Mouse (Mus musculus) brain, embryonic 18.5 days (tissue): ENCODE measurements around the gene Cuzd1.

Experiments
- DNase-seq: peaks from one replicate; pipeline ENCODE4 v3.0.0-alpha.2; 2012; ENCODE audit warnings: low read depth, low spot score

Gene Cuzd1

GRCm38 (mm10) chr7:131322192-131322591 lies at the start of gene Cuzd1:
TSS of gene Cuzd1 (minus strand) at chr7:131322292.
- DNase-seq = no peak

DNA sequence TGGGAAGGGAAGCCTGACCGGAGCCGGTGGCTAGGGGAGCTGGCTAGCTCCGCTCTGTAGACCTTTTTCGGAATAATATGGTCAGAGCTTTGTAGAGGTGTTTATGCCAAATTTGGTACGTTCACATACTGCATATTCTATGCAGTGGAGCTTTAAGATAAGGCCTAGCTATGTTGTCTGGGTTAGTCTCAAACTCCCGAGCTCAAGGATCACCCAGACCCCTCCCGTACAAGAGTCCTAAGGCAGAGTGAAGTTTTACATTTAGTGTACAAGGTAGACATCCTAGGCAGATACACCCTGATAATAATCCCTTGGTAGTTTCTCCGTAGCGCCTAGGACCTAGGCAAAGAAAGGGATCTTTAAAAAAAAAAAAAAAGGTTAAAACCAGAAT lies 49.4 kb upstream of the Cuzd1 start:
- DNase-seq = no peak

GRCm38 (mm10) chr7:131370648-131371469 lies 48.8 kb upstream of the Cuzd1 start, which contains the start of gene Pstk:
TSS of gene Pstk (plus strand) at chr7:131371141.
- DNase-seq = peak; percentile 58

DNA sequence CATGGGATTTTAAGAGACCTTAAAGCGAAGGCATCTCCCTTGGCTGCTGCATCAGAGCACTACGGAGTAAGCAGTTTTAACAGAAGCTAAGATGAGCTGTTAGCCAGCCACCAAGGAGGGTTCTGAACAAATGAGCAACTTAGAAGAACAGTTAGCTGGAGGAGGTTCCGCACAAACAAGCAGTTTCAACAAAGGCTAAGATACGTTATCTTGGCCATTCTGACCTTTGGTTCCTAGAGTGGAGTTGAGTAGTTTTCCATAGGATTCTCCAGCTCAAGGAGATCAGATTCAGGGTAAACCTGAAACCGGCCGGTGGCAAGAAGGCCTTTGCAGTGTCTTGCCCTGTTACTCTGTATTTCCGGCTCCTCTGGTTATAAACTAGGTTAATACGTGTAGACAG lies 42.0 kb upstream of the Cuzd1 start:
- DNase-seq = no peak

DNA sequence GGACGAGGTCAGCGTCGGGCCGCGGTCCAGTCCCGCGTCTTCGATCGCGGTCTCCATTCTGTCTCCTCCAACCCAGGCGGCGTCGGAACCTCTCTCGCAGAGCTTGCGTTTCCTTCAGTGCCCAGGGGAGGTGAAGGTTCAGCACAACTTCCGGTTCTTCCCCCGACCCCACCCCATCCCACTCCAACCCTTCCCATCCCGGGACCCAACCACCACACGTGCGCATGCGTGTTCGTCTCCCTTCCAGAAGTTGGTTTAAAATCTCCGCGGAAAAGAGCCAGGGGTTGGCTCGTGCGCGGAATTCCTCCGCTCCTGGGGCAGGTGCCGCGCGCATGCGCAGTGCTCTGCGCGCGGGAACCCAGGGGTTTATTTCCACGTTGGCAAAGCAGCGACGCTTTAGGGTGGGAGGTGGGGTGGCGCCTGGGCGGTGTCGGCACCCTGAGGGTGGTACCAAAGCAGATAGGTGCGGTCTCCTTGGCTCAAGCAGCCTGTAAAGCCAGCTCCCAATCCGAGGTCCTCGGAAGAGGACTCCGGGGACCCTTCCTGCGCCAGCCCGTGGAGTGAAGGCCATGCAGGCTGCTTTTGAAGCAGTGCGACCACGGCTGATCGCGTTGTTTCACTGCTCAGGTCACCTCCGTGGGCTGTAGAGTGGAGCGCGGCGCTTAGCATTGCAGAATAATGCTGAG lies 40.7 kb upstream of the Cuzd1 start, which contains the start of gene 2310057M21Rik:
TSS of gene 2310057M21Rik (minus strand) at position 145 of the 686 bp plus-strand sequence.
- DNase-seq = peak; percentile 96

DNA sequence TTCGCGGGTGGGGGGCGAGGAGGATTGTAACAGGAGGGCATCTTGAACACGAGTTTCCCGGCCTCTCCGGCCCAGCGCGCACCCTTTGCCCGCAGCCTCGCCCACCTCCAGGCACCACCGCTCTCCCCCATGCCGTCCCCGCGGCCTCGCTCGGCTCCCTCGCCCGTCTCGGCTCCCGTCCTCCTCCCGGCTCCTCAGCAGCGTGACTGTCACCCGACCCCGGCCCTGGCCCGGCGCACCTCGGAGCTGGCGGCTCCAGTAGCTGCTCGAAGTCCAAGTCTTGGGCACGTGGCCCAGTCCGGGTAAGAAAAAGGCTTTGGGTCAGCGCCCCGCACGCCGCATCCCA lies 40.1 kb upstream of the Cuzd1 start:
- no peak for DNase-seq

- DNase-seq = no peak
Measured at GRCm38 (mm10) chr7:131356105-131356504, 34.0 kb upstream of the Cuzd1 start.

DNA sequence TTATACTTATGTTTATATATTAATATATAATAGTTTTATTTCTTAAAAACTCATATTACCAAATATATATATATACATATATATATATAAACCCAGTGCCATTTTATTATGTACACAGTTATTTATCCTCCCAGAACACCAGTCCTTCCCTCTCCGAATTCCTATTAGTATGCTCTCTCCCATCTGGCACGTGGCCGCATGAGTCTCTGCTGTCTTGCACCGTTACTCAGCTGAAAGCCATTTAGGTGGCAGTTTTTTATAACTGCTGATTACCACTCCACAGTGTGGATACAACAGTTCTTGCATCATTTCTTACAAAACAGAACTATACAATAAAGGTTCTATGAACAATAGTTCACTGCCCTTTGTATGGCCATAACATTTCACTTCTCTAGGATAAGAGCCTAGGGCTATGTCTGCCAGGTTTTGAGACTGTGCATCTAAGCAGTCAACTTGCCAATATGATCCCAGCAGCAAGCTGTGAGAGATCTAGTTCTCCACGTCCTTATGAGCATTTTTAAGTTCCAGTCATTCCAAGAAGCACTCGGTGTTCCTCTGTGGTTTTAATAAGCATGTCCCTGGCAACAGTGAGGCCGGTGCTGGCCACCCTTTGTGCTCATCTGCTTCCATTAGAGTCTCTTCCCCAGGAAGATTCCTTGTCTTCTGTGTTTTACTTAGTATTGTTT lies 23.9 kb upstream of the Cuzd1 start:
- no peak for DNase-seq

DNA sequence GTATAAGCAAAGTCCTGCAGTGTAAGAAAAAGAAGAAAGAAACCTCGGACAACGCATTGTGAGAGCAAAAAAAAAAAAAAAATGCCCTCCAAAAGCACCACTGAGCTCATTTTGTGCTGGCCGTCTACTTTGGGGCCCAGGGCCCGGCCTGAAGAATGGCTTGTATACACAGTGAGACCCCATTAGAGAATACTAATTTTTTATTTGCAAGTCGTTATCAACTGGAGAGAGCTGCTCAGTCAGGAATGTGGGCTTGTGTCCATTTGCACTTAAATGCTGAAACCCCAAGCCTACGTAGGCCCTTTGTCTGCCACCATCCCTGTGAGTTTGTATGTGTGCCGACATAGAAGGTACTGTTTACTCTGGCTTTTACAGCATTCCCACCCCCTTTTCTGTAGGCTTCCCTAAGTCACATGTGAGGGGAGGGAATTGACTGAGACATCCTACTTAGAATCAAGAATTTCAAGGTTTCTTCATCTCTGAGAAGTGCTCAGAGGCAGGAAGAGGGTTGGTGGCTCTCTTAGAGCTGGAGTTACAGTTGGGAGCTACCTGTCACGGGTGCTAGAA lies 15.5 kb upstream of the Cuzd1 start:
- DNase-seq = no peak

- DNase-seq = no peak
Measured at GRCm38 (mm10) chr7:131333564-131333963, 11.5 kb upstream of the Cuzd1 start, which contains the start of gene Fam24a. TSS of gene Fam24a (plus strand) at chr7:131333864.

DNA sequence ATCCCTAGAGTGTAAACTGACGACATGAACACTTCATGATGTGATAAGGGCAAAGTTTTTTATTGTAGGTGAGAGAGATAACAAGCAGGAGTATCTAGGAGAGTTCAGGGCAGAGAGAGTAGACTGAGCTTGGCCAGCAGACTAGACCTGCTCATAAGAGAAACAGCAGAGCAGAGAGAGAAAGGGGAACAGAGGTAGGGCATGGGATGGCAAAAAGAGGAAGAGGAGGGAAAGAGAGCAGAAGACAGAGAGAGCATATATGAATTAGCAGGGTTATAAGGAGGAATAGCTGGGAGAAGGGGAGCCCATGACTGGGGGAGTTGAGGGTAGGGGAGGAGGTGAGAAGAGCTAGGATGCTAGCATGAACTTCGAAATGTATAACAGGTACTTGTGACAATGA lies 9.6 kb upstream of the Cuzd1 start:
- DNase-seq = no peak

DNA sequence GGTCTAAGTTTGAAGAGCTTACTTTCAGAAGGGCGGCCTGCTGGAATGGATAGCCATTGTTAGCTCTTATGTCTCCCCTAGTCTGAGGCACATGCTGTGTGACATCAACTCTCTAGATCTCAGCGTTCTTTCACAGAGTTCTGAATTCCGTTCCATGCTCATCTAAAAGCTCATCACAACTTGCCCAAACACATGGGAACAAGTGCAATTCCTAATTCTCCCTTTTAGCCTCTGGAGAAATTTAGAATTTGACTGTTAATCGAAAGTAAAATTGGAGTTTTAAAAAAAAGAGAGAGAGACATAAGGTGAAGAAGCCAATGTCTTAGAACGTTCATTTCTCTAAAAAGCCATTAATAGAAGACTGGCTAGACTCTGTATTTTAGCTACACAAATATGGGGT lies 7.3 kb upstream of the Cuzd1 start, which contains the start of gene Fam24b:
TSS of gene Fam24b (minus strand) at position 101 of the 400 bp plus-strand sequence.
- no peak for DNase-seq

GRCm38 (mm10) chr7:131327054-131327453 lies 5.0 kb upstream of the Cuzd1 start:
- DNase-seq = no peak

- DNase-seq = no peak
Measured at GRCm38 (mm10) chr7:131318340-131318739, 3.8 kb downstream of the Cuzd1 start.

DNA sequence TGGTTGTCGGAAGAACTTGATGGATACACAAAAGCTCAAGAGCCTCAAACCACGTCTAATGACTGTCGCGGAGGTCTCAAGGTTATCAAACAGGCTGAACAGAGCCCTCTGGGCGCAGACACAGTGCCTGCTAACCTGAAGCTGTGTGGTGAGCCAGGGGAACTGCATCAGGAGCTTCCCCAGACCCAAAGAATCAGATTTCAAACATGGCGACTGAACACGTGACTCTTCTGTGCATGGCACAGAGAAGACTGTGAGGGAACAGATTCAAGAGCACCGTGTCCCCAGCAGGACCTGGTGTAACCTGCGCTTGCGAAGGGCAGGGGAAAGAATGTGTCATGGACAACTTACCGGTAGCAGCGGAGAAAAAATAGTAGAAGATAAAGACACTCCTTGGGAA lies 4.5 kb downstream of the Cuzd1 start:
- DNase-seq = no peak

DNA sequence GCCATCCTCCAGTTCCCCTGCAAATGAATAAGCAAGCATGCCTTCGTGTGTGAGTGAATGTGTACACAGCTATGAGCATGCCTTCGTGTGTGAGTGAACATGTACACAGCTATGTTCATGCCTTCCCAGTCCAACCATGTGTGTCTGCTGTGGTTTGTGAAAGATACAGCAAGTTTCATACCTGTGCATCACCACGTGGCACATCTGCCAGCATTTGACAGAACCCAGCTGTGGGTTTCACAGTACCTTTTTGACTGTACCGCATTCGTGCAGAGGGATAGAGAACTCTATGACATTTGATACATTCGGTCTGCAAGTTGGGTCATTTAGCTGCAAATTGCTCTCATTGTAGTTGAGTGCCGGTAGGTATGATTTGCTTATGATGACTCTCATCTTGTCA lies 7.6 kb downstream of the Cuzd1 start:
- no peak for DNase-seq

GRCm38 (mm10) chr7:131306733-131307132 lies 15.4 kb downstream of the Cuzd1 start:
- no peak for DNase-seq

GRCm38 (mm10) chr7:131303340-131303739 lies 18.8 kb downstream of the Cuzd1 start:
- DNase-seq = no peak

DNA sequence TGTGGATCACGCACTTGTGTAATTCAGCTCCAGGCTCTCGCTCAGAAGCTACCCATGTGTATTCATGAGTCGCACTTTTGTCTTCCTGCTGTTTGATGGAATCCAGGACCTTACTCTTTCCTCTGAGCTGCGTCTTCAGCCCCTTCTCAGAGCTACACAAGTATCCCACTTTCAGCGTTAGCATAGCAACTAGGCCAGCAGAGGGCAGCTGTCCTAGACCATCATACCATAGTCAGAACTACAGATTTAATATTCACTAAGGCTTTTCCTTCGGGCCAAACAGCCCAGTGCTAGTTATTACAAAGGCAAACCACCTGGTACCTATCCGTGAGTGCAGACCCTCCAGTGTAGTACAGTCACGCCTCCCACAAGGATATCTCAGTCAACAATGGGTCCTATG lies 24.9 kb downstream of the Cuzd1 start:
- DNase-seq = no peak

GRCm38 (mm10) chr7:131265851-131266250 lies 56.2 kb downstream of the Cuzd1 start:
- DNase-seq = no peak

GRCm38 (mm10) chr7:131264251-131264650 lies 57.8 kb downstream of the Cuzd1 start:
- DNase-seq = no peak

DNA sequence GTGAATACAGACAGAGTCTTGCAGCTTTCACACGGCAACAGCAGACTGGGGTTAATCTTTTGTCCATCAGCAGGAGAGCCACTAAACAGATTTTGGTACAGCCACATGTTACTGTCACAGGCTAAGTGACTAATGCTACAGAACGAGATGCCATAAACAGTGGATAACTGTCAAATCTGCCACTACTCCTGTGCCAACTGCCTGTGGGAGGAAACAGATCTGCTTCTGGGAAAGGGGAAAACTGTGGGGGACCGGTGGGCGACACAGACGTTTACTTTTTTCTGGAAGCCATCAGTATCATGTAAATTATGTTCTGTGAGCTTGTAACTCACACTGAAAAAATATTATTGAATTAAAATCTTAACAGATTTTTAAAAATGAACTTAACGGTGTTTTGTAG lies 61.1 kb downstream of the Cuzd1 start:
- DNase-seq = no peak
